Mouse (Mus musculus): ENCODE results near the gene Prrg2.

The Prrg2 gene

DNA sequence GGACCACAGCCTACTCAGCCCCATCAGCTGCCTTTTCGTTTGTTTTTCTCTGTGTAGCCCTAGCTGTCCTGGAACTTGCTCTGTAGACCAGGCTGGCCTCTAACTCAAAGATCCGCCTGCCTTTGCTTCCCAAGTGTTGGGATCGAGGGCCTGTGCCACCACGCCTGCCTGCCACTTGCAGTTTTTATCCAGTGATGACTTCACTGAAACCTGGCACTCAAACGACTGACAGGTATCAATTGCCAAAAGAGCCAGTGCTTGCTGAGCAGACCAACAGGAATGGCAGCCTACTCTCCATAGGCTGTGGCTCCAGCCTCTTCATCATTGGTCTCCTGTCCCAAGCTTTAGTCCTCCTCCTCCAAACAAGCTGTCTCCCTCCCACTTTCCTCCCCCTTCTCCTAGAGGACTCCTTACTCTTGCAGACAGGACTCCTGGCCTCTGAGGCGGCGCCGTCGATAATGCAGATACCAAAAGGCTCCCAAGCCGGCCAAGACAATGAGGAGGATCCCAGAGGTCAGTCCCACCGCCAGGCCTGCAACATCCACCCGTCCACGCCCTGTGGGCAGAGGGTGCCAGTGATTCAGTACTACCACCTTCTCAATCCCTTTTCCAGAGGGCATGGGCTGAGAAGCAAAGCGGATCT lies 6.0 kb downstream of the Prrg2 start:
- peak; percentile 56 for DNase-seq

DNA sequence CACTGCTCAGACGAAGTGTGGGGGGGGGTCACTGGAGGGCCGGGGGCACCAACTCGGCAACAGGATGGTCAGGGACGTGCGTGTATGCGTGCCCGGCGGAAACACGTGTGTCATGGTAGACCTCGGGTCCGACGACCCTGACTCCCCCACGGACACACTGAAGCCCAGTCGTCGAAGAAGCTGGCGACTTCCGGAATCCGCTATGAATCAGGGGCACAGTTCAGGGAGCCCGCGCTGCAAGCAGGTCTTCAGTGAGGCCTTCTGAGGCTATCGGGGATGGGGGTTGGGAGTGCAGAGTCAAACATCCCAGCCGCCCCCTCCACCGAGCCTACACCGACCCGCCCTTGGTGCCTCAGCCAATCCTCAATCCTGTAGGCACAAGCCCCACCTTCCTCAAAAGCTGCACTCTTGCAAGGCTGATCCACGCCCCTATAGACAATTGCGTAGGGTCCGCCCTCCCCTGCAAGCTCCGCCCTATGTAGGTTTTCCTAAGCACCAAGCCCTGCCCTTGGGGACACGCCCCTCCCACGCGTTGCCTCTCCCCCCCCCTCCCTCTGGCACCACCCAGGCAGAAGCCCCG lies 8.5 kb downstream of the Prrg2 start:
- peak; percentile 98 for DNase-seq

DNA sequence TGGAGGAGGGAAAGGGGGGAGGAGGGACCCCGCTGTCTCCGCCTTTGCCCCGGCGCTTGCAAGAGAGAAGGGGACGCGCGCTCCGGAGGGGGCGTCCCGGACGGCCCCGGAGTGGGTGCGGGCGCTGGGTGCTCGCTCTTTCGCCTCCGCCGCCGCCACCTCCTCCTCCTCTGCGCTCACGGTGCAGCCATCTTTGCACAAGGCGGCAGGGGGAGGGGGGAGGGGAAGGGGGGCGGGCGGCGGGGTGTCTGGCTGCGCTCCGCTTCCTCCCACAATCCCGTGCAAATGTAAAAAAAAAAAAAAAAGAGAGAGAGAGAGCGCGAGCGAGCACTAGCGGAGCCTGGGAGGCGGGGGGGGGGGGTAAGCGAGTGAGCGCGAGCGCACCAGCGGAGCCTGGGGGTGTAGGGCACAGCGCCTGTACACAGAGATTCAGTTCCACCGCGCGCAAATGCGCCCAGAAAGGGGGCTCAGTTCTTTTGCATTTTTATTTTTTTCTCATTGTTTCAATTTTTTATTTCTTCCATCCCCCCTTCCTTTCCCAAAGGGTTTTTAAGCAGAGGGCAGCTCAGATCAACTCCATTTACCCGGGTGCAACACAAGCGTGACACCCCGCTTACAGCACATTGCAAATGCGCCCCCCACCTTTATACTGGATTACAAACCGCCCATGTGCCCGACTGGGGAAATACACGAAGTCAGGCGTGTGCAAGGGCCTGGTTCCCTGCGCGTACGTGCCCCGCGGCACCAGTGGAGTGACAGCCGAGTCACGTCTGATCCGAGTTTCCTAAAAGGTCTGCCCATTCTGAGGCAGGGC lies 9.2 kb downstream of the Prrg2 start:
- peak; percentile 85 for DNase-seq

DNA sequence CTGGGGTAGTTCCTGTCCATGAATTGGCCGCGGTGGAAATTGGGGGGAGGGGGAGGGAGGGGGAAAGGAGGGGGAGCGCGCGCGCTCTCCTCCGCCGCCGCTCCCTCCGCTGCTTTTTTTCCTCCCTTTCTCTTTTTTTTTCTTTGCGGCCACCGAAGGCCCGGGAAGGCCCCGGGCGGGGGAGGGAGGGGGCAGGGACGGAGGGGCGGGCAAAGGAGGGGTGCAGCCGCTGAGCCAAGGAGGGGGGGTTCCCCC lies 9.7 kb downstream of the Prrg2 start, which contains the start of gene Prr12:
TSS of gene Prr12 (minus strand) at position 20 of the 255 bp plus-strand sequence.
- no peak for DNase-seq

DNA sequence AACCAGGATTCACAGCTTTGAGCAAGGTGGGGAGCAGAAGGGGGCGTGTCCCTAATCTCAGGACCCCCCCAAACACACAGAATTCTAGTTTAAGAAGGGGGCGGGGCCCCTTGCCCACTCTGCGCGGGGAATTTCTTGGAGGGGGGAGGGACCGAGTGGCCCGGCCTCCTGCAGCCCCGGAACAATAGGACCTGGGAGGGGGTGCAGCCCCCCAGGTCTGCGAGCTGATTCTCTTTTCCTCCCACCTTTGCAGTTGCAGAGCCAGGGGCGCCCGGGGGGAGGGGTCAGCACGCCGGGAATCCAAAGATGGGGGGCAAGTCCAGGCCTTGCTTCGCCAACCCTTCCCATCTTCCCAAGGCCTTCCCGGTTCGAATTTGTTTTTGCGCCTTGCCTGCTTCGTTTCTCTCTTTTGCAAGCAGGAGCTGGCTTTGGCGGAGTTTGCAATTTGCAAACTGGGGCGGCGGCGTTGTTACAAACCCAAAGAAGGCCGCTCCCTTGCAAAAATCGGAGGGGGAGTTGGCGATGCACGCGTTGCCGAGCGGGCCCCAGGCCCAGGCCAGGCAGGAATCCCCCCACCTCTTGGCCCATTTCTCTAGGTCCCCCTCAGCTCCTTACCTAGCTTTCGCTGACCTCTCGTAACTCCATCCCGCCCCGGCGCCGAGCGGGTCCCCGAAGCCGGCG lies 10.2 kb downstream of the Prrg2 start:
- peak; percentile 79 for DNase-seq

DNA sequence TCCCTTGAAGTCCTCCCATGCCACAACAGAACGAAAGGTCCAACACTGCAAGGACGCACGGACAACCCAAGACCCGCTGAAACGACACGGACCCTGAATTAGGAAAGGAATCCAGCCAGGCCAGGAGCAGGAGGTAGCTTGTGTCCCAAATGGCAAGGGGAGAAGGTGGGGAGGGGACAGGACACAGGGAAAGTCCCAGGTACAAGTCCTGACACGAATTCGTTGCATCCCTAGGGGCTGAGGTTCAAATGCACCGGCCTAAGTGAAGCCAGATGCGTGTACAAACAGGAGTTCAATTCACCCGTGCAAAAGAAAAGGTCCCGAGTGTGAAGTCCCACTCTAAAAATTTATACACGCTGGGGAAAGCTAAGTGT lies 10.9 kb downstream of the Prrg2 start:
- peak; percentile 57 for DNase-seq

DNA sequence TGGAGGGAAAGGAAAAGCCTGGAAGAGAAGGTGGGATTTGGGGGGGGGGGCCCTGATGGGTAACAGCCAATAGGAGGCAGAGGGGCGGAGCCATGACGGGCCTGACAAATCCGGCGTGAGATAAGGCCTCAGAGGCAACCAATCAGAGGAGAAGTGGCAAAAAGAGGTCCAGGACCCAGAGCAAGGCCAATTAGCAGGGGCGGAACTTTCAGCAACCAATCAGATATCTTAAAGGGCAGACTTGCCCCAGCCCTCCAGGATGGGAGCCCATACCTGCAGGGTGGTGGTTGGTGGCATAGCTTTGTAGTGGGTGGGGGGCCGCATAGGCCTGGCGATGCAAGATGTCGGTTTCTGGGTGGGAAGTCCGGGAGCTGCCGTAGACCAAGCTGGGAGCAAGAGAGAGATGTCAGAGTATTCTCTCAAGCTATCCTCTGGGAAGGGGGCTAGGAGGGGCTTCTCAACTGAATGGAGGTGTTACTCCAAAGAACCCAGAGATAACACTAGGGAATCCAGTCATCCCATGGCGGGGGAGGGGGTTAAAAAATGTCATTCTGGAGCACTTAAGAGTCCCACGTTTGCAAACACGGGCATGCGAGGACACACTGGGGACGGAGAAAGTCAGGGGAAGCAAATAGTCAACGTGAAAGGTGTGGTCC lies 11.4 kb downstream of the Prrg2 start:
- DNase-seq = peak; percentile 85

DNA sequence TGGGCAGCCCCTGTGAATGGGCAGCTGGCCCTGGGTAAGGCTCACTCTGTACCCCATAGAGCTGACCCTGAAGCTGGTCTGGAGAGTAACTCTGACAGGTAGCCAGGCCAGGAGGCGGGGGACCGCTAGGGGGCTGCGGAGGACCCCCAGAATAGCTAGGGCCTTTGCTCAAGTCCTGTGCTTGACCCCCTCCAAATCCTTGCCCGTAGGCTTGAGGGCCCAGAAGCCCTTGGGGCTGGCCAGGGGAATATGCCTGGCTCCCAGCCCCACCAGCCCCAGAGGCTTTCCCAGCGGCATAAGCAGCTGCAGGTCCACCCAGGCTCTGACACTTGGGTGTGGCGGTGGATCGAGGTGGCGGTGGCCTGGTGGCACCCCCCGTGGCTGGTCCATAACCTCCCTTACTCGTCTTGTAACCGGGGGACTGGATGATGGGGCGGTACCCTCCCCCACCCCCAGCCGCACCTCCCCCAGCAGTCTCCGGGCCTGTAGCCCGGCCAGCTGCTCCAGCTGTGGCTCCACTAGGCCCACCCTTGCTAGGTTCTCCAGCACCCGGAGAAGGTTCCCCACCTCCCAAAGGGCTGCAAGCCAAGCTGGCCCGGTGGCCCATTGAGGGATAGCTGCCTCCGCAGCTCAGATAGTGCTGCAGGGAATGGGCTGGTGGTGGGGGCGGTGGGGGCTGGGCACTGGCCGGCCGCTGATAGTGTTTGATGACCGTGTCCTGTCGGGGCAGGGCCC lies 13.4 kb downstream of the Prrg2 start:
- no peak for DNase-seq

DNA sequence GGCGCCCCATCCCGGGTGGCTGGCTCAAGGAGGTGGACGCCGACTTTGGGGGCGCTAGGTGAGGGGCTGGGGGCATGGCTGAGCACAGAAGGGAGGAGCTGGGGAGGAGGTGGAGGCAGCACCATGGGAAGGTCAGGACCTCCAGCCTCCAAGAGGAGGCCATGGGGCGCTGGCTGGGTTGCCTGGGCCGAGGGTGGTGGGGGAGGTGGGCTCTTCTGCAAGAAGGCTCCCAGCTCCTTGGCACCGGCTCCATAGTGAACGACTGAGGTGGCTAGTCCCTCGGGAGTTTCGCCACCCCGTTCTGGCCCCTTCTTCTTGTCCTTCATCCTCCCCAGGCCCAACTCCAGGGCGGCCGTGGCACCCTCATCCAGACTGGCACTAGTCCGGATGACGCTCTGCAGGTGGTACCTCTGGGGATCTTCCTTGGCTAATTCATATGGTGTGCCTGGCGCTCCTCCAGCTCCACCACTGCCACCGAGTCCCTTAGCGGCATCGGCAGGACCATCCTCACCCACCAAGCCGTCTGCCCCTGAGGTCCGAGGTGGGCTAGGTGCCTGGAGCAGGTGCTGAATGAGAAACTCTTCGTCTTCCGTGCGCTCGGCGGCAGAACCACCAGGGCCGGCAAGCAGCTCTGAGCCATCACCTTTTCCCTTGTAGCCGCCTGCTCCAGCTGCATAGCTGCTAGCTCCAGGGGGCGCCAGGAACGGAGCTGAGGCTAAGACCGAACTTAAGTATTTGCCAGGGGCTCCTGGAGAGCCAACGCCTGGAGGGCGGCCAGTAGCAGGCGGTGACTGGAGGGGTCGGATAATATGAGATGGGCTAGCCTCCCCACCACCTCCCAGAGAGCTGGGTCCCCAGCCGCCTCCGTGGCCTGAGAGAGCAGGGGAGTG lies 14.2 kb downstream of the Prrg2 start:
- peak; percentile 50 for DNase-seq

DNA sequence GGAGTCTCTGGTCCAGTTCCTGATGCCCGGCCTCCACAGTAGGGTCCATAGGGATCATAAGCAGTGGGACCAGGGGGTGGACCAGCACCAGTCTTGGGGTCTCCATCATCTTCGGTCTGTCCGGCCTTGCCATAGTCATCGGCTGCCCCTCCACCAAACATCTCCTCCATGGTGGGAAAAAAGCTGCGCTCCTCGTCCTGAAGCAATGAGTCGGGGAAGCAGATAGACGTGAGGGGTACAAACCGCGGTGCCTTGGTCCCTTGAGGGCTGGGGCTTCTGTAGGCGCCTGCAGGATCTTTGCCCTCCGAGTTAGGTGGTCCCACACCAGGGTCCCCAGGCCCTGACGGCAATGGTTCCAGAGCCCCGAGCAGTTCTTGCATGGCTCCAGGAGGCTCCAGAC lies 15.0 kb downstream of the Prrg2 start:
- no peak for DNase-seq

DNA sequence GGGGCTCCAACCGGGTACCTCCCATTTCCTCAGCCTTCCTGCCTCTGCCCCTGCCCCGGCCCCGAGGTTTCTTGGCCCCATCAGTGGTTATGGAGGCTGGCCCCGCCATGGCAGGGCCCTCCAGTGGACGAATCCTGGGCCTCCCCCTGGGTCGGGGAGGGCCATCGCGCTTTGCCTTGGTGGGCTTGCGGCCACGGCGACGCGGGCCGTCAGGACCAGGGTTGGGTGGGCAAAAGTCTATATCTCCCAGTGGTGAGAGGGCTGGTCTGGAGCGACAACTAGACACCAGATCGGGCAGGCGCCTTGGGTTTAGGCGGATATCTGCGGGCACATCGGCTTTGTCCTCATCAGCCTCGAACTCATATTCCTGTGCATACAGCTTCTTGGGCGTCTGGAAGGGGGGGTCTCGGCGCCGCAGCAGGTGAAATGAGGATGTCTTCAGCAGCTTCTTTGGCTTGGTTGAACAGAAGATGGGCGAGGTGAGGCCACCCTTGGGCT lies 15.6 kb downstream of the Prrg2 start:
- no peak for DNase-seq

DNA sequence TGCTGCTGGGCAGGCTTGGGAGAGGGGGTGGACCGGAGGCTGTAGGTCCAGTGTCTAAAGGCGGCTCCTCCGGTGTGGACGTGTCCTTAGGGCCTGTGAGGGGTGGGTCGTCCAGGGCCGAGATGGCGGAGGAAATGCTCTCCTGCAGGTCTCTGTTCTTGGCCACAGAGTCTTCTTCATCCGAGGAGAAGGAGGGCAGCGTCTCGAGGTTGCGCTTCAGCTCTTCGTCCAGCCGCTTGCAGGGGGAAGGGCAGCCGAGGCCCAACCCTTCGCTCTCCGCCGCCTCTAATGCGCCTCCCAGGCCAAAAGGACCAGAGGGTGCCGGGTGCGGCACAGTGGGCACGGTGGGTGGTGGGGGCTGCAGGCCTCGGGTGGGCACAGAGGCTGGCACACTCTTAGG lies 16.7 kb downstream of the Prrg2 start:
- no peak for DNase-seq

DNA sequence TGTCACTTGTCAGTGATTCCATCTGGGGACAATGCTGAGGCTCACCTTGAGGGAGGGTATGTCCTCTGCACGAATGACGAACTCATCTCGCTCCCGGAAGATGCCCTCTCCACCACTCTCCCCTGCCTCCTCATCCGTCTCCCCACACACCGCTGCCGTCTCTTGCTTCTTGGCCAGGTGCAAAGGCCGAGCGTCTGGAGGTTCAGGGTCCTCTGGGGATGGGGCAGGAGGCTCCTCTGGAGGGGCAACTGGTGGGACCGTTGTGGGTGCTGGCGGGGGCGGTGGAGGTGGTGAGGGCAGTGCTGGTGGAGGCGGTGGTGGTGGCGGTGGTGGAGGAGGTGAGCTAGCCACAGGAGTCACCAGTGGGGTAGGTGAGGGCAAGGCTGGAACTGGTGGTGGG lies 19.2 kb downstream of the Prrg2 start:
- no peak for DNase-seq

DNA sequence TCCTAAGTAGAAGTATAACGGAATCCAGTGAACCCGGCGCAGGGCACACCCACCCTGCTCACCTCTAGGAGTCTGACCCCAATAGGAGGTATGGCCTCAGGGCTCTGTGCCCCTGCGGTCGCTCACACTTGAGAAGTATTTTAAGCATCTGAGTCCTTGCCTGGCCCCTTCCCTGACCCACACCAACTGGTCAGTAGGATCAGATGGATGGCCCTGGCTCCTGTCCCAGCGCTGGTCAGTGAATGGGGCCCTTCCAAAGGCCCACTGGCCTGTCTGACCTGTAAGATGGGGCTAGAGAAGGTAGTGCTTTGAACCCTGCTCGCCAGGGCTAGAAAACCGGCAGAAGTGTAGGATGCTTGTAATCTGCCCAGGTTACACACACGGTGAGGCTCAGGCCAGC lies 21.6 kb downstream of the Prrg2 start:
- DNase-seq = no peak

DNA sequence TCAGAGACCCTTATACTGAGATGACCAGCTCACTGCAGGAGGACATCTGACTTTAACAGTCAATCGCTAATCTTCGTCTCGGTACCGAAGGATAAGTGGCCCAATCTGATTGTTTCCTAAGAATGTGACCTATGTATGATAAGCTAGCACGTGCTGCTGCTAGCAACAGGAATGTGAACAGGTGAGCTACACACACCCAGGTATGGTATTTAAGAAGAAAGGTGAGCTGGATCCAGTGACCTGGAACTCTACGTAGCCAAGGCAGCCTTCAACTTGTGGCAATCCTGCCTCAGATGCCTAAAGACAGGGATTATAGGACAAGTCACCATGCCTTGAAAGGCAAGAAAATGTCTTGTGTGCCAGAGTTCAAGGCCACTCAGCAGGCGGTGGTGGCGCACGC lies 24.1 kb downstream of the Prrg2 start:
- no peak for DNase-seq

DNA sequence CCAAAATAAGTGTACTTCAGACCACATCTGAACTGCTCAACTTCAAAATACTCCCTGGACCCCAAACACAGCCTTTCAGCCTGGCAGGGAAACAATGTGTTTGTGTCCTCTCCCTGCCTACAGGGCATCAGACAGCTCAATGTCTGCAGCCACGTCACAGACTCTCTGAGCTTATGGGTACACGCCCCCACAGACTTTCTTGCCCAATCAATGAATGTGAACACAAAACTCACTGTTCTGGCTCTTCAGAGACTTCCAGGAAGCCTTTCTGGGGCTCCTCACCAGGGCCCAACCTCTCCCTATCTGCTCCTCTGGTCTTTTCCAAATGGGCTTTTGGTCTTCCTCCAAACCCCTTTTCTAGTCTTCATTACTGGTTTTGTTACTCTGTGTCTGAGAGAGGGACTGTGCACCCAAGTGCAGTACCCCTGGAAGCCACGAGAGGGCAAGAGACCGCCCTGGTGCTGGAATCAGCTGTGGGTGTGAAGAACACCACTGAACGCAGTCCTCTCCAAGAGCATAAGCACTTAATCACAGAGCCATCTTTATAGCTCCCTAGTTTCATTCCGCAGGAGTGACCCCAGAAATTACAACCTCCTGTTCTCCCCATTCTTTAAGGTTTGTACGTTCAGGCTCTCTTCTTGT lies 24.6 kb downstream of the Prrg2 start:
- DNase-seq = no peak

DNA sequence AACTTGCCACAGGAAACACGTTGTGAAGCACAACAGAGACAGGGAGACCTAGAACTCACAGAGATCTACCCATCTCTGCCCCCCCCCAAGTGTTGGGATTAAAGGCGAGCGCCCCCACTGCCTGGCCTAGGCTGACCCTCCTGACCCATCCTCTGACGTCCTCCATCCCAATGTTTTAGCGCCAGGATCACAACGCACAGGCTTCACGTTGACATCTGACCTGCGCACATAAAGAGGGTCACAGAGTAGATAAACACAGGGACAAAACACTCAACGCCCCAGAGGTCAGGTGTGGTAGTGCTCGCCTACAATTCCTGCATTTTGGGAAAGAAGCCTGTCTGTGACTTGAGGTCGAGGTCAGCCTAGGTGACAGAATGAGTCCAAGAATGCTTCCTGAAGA lies 25.8 kb downstream of the Prrg2 start:
- no peak for DNase-seq

DNA sequence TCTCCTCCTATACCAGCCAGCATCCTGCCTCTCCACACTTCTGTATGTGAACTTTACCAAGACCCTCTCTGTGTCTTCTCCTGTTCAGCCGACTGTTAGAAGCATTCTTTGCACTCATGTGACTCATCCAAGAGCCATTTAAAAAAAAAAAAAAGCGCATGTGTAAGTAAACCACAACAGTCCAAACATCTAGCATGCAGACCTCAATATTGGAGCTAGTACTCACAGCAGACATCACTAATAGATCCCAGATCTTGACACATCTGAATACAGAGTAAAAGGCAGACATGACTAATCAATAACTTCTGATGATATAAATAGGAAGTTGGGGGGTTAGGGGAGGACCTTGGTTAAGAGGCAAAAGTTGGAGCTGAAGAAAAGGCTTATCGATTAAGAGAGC lies 26.8 kb downstream of the Prrg2 start:
- DNase-seq = no peak

DNA sequence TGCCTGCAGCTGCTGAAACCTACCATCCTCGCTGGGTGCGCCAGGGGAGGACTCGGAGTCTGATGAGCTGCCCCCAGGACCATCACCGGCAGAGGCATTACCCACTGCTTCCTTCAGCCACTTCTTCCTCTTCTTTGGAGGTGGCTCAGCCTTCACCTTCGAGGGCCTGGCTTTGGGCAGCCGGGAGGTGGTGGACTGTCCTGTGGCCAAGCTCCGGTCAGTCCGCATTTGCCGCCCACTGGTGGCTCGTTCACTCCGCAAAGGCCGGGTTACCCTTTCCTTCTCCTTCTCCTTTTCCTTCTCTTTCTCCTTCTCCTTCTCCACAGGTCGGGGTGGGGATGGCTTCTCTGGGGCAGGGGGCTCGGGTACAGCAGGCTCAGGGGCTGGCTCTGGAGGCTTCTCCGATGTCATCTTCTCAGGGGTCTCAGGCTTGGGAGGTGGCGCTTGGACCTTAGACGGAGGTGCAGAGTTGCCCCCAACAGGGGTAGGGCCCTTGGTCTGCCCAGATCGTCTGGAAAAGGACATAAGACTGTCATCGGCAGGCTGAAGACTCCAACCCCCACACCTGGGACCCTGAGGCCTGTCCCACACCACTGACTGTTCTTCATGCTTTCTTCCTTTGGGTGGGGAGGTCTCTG lies 28.6 kb downstream of the Prrg2 start:
- no peak for DNase-seq

DNA sequence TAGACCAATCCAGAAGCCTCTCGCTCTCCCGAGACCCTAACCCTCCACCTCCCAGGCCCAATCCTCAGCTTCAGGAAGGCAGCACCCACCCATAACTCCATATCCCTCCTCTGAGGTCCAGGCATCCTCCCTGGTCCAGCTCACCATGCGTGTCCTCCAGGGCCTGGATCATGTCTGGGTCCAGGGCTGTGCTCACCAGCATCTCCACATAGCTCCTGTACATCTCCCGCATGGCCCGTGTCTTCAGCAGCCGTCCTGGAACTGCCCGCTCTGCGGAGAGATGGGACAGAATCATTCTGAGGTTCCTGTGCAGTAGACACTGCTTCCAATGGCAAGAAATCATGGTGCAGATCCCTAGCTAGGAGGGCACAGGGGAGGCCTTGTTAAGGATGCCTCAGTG lies 31.6 kb downstream of the Prrg2 start:
- DNase-seq = no peak

Data from cerebellum, adult 9-10 months (tissue).